Mouse (Mus musculus) layer of hippocampus, adult 18-20 months (tissue): ENCODE measurements at regions not wholly inside any gene's neighbourhood (a gene's known extent, or its start where the extent isn't known, plus 50 kb on each side); places are given as distances from the start of the nearest gene placed in this dataset.

Source experiments
- DNase-seq, 2 experiments: peaks; one replicate each; pipeline ENCODE4 v3.0.0; 2022; ENCODE audit warnings: low spot score in 2 of 2

DNA sequence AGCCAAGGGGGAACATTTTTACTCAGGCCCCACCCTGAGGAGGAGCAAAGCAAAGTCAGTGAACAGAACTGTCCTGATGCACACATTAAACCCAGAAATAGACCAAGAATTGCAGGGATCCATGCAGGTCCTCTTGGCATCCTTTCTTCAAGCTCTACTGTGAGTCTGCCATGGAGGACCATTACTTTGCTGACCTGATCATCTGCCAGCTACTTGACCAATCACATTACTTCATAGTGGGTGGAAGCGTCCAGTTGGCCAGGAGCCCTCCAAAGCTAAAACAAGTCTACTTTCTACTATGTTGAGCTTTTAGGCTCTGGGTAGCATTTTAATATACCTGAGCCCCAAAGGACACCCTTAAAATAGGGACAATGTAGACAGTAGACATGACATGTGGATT, 98.6 kb upstream of the Lgalsl start:
- no peak for DNase-seq

DNA sequence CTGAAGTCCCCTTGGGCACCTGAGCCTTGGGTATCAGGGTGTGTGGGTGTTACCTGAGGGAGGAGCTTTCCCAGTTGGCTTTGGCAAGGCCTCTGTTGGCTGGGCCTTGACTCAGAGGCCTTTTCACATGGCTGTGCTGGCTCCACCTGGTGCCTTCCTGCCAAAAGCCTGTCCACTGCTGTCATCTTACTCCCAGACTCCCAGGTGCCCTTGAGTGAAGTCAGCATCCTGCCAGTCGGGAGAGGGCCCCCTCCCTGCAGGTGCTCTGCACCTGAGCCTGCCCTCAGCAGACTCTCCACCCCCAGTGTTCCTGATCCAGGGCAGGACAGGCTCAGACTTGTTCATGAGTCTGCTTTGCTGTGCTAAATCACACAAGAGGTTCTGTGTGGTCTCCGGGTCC, 99.2 kb upstream of the Lgalsl start:
- no peak for DNase-seq

DNA sequence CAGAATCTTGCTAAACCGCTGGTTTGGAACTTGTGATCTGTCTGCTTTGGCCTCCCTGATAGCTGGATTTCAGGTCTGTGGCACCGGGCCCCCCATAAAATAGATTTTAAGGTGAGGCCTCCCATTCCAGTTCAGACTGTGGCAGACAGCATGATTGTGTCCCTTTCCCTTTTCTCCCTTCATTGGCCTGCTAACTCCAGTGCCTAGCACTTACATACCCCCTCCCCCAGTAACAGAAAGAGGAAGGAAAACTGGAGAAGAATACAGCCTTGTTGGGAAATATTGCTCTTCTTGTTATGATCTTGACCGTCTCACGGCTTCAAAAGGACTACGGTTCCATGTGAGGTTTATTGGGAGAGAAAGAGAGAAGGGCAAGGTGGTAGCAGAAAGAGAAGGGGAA, 99.7 kb upstream of the Lgalsl start:
- DNase-seq: no peak

DNA sequence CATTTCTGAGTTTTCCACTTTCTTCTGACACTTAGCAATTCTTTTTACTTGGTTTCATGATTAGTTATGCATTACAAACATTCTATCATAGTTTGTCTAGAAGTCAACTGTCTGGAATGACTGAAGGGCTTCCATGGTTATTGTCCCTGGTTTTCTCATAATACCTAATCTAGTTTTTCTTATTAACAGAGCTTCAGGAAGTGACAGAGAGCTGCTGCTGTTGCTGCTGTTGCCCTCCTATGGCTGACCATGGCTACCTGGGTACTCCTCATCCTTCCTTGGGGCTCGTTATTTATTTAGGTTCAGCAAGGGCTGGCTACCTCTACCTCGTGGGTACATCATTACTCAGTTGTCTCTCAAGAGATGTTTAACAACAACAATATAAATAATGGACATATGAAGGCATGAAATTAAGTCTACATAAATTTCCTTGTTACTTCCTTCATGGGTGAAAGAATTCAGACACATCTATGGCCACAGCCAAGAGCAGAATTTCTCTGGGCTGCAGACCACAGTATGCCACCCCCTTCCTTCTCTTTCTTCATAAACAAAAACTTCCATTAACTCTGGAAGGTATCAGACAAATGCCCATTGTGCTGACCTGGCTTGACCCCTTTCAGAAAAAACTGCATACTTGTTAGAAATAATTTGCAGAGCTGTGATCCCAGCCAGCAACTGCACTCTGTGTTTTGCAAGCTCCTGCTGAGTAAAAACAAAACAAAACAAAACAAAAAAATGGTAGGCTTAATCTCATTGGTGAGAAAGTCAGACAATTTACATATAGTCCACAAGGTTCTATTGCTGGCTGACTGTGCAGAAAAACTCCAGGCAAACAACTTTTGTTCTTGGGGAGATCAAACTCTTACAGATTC, 103.6 kb upstream of the Lgalsl start:
- DNase-seq: no peak

DNA sequence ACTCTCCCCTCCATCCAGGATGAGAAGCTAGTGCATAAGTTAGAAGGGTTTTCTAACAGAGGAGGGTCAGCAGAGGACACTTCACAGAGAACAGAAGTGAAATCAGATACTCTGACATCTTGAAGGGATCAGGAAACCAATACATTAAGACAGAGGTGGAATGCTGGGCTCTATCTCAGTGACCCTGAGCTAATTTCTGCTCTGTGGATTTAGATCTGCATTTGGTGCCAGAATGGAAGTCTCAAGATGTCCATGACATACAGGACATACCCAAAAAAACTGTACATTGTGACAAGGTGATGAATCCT, 104.2 kb upstream of the Lgalsl start:
- DNase-seq: no peak

DNA sequence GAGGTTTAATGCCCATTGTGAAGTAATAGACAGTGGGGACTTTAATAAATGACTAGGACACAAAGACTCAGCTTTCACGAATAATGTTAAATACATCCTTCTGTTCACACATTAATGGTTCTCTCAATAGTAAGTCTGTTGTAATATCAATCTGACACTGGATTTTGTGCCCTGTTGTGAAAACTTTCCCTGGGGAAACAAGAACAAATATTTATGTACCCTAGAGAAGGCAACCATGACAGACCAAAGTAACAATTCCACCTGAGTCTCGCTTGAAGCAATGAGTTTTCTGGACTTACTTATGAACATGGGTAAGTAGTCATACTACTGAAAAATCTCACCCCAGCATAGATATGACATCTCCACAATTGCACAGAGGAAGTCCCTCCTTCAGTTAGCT, 105.1 kb upstream of the Lgalsl start:
- DNase-seq: no peak

- no peak for DNase-seq
These were observed 106.1 kb upstream of the Lgalsl start for GRCm38 (mm10) chr11:20936996-20937395.

- DNase-seq: no peak
These were observed 107.1 kb upstream of the Lgalsl start for GRCm38 (mm10) chr11:20937942-20938341.

DNA sequence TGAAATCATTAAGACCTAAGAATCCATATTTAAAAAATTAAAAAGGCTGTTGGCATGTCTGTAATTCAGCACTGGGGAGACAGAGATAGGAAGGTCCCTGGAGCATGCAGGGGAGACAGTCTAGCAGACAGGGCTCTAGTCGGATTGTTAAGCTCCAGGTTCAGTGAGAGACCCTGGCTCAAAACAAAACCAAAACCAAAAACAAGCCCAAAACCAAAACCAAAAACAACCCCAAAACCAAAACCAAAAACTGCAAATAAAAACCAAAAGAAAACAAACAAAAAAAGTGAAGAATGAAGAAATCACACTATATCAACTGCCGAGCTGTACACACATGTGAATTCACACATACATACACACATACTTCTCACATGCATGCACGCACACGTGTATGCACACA, 108.8 kb upstream of the Lgalsl start:
- DNase-seq: no peak

DNA sequence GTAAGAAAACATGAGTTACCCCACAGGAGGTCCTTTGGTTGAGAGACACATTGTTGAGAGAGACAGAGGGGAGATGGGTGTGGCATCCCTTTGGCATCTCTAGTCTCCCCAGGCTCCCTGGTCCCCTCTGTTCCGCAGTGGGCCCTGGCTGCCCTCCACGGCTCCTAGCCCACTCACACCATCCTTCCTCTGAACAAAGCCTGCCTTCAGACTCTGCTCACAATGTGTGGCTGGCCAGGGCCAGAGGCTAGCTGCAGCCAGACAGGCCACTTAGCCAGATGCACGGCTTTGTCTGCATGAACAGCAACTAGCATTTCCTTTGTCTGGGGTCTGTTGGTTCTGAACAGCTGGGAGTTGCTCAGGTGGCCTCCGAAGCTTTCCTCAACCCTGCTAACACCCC, 110.7 kb upstream of the Lgalsl start:
- DNase-seq: peak; percentile 11 to 49

DNA sequence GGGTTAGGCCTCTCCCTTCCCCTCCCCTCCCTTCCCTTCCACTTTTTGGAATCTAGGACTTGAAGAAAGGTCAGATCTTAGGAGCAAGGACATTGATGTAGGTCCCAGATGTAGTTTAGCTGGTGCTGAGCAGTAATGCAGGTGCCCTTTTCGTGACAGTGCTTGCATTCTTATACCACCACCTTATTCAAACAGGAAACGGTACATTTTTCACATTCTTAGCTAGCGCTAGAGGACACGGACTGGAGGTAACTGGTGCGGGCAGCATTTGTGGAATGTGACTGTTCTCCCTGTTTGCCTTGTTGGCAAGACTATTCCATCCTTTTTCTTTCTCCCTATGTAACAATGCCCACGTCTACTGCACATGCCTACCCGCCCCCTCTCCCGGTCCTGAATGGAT, 124.7 kb upstream of the Lgalsl start:
- DNase-seq: no peak

DNA sequence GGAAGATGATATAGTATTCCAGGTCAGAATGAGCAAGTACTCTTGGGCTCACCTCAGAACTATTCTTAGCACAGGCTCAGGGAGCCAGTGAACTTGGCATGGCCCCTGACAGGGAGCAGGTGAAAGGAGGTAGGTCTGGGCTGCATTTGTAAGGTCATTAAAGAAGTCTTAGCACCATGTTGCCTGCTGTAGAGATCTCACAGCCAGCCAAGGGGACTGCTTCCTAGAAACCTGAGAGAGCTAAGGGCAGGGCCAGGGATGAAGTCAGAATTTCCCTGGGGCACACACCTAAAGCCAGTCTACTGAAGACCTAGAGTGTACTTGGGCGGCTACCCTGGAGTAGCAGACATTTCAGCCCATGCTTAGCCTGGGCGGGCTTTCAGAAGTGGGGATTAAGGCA, 126.9 kb upstream of the Lgalsl start:
- no peak for DNase-seq

- DNase-seq: no peak
These were observed 127.4 kb upstream of the Lgalsl start for GRCm38 (mm10) chr11:20958233-20958632.

DNA sequence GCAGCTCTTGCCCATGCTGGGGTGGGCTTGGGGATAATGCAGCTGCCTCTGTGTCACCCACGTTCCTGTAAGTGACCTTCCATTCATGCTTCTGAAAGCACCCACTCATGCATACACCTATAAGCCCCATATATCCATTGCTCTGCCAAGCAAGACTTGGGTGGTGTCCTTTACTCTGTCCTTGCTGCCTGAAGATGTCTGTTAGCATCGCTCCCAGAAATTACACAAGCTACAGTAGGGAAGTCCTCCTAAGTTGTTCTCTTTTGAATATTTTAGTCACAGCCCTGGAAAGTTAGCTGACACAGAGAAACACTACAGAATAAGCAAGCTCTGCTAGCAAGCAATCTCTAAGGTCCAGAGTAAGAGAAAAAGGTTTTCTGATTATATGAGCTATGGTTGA, 129.2 kb upstream of the Lgalsl start:
- no peak for DNase-seq

DNA sequence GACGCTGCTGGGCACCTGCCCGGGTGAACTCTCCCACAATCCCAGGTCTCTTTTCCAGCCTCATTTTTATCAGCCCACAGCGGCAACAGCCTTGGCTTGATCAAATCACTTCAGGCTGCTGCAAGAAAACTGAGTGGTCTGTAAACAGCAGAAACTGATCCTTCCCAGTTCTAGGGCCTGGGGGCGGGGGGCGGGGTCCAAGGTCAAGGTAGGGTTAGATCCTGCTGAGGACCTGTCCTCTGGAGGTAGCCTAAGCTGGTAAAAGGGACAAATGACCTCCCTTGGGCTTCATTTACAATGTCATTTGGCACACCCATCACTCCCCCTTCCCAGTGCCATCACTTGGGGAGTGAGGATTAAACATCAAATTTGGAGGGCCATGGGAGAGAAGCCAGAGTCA, 129.9 kb upstream of the Lgalsl start:
- no peak for DNase-seq

DNA sequence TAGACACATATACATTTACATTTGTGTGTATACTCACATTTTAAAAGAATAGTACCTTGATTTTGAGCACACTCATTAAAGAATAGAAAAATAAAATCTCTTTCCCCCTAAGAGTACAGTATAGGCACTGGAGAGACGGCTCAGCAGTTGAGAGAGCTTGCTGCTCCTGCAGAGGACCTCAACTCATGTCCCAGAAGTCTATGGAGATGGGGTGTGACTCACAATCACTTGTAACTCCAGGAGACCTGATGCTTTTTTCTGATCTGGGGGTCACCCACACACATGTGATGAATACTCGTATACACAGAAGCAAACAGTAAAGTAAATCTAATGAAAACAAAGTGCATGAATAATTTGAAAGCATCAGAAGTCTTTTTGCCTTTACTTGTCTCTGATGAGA, 129.5 kb upstream of the Peli1 start:
- no peak for DNase-seq

- DNase-seq: no peak
These were observed 125.4 kb upstream of the Peli1 start for GRCm38 (mm10) chr11:20965575-20966239.

- DNase-seq: no peak
These were observed 123.6 kb upstream of the Peli1 start for GRCm38 (mm10) chr11:20967321-20967984.

- DNase-seq: no peak
These were observed 122.8 kb upstream of the Peli1 start for GRCm38 (mm10) chr11:20968341-20968740.

- DNase-seq: no peak
These were observed 118.0 kb upstream of the Peli1 start for GRCm38 (mm10) chr11:20973141-20973540.

- no peak for DNase-seq
These were observed 109.5 kb upstream of the Peli1 start for GRCm38 (mm10) chr11:20981588-20981987.

GRCm38 (mm10) chr11:20982010-20982409, 109.1 kb upstream of the Peli1 start:
- no peak for DNase-seq

- DNase-seq: no peak
These were observed 108.6 kb upstream of the Peli1 start for GRCm38 (mm10) chr11:20982500-20982899.
